Mouse (Mus musculus) limb, embryonic 14.5 days (tissue): ENCODE measurements around the gene Susd3. TPM values are rescaled to one million over a fixed set of nuclear protein-coding genes. Genes with fewer than 3 reads are reported as not detected.
A peak's percentile ranks its signal among the peaks of the same experiment; 100 is the strongest.

Experiments
- ATAC-seq: fragments of 200-750 bp; cut with Nextera tagmentation; 2 replicates; pipeline ENCODE4 v1.8.0; 2017; ENCODE audit warnings: low read depth, moderate number of reproducible peaks, moderate TSS enrichment; ENCODE audit not compliant: low FRiP score
- DNase-seq: peaks from one replicate; pipeline ENCODE4 v3.0.0-alpha.2; 2015; ENCODE audit warnings: low spot score
- H3K27ac ChIP-seq: fragments of 300-500 bp; sonication (generic); replicated peaks from 2 replicates; pipeline ENCODE4 v1.5.1; 2014; ENCODE audit warnings: low read depth, mild to moderate bottlenecking, low read length, moderate library complexity, mixed read lengths
- H3K27me3 ChIP-seq: fragments of 300-500 bp; sonication (generic); 2 replicates; pipeline ENCODE4 v1.6.1; 2014; ENCODE audit warnings: low read length, mixed read lengths; ENCODE audit not compliant: control insufficient read depth, insufficient read depth
- H3K36me3 ChIP-seq: fragments of 300-500 bp; sonication (generic); 2 replicates; pipeline ENCODE4 v1.6.1; 2014; ENCODE audit warnings: mild to moderate bottlenecking, low read length, moderate library complexity, mixed read lengths; ENCODE audit not compliant: control insufficient read depth, insufficient read depth
- H3K4me1 ChIP-seq: fragments of 300-500 bp; sonication (generic); 2 replicates; pipeline ENCODE4 v1.6.1; 2014; ENCODE audit warnings: antibody characterized with exemption, low read length, mixed read lengths; ENCODE audit not compliant: control insufficient read depth, insufficient read depth
- H3K4me2 ChIP-seq: fragments of 300-500 bp; sonication (generic); replicated peaks from 2 replicates; pipeline ENCODE4 v1.6.1; 2014; ENCODE audit warnings: low read depth, mild to moderate bottlenecking, low read length, moderate library complexity; ENCODE audit not compliant: severe bottlenecking
- H3K4me3 ChIP-seq: fragments of 300-500 bp; sonication (generic); replicated peaks from 2 replicates; pipeline ENCODE4 v1.5.1; 2014; ENCODE audit warnings: low read length
- H3K9ac ChIP-seq: fragments of 300-500 bp; sonication (generic); 2 replicates; pipeline ENCODE4 v1.6.1; 2014; ENCODE audit warnings: mild to moderate bottlenecking, low read depth, low read length, moderate library complexity; ENCODE audit not compliant: severe bottlenecking
- H3K9me3 ChIP-seq: fragments of 300-500 bp; sonication (generic); 2 replicates; pipeline ENCODE4 v1.6.1; 2016; ENCODE audit warnings: low read length; ENCODE audit not compliant: control insufficient read depth
- POLR2A ChIP-seq: fragments of 200-500 bp; IDR thresholded peaks from 2 replicates; pipeline ENCODE4 v1.8.0; 2012; ENCODE audit warnings: inconsistent platforms, mild to moderate bottlenecking, moderate library complexity, borderline replicate concordance; ENCODE audit not compliant: insufficient read depth, insufficient read length; ENCODE audit errors: extremely low read depth
- WGBS: fragments of 180-500 bp; shearing (Covaris S2); extraction: QIAGEN DNeasy Blood & Tissue Kit; methylation state at CpG from one replicate; pipeline ENCODE4 v1.1.7; 2014; 5-methylcytosine and 5-hydroxymethylcytosine counted together
- polyA plus RNA-seq, 2 experiments: library from polyadenylated mRNA; depleted of rRNA in 1 of 2; stranded (reverse) in 1 of 2; unstranded in 1 of 2; fragments of >200 nt; fragmentation: Nextera tagmentation in 1 of 2; extraction: Ambion mirVana in 1 of 2; gene quantifications; 2 replicates each; pipeline versions ENCODE4 v1.2.1 to v1.2.3; 2012 to 2014

The Susd3 gene
- polyA plus RNA-seq, 2 experiments: 2.2 to 2.6 TPM

DNA sequence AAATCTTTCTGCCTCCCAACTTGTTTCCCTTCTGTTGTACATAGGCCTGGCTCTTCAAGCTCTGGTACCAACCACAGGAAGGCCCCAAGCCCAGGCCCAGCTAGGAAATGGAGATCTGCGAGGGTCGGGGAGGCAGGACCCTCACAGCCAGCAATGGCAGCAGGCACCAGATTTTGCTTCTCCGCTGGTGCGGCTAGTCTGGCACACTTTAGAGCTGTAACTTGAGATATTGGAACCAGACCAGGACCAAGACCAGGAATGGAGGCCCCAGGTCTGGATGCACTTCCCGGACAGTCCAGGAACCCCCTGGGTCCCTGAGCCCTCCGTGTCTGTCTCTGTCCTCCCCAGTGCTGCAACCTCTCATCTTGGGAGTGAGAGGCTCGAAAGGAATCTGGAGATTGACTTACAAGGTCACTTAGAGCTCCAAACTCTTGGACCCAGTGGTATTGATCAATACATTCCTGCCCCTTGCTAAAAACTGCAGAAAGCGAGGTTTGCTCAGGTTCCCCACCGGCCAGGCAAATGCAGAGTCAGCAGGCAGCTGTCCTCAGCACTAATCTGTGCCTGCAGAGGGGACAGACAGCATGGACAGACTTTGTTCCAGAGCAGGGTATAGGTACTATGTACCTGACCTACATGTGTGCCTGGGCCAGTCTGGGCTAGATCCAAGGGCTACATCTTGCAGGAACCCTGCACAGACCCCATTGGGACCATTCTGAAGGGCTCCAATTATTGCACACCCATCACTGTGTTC, 31.5 kb downstream of the Susd3 start:
- H3K4me2 ChIP-seq: peak overlapping the region; percentile 55
- DNase-seq (no peak), ATAC-seq (no peak)
- peak overlapping the region; percentile 63 for H3K27ac ChIP-seq
- H3K9me3 ChIP-seq: no peaks in the 10 kb centered on the region
- WGBS: 38% methylated on average over 9 of the region's 9 CpGs
- H3K4me3 ChIP-seq: no peak overlapping the region
- TF ChIP-seq POLR2A: no peak
- H3K9ac ChIP-seq: no peak overlapping the region
- peaks cover 23% of the 10 kb centered on the region for H3K4me1 ChIP-seq
- no peaks in the 10 kb centered on the region for H3K27me3 ChIP-seq
- no peaks in the 10 kb centered on the region for H3K36me3 ChIP-seq

DNA sequence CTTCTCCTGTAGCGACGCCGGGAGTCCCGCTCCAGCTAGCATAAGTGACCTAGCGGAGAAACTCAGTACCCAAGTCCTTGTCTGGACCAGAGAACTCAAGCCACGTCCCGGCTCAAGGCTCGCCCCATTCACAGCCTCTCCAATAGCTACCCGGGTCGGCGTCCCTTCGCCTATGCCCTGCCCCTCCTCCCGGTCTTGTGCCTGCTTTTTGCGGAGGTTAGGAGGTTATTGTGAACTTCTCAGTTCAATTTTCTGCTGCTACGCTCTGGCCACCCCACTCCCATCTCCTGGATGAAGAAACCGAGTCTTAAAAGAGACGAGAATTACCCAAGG, 32.3 kb downstream of the Susd3 start:
- no peaks in the 10 kb centered on the region for H3K36me3 ChIP-seq
- peaks cover 23% of the 10 kb centered on the region for H3K4me1 ChIP-seq
- DNase-seq: no peak
- H3K4me2 ChIP-seq: peak overlapping the region; percentile 55
- no peaks in the 10 kb centered on the region for H3K27me3 ChIP-seq
- WGBS: under 1% methylated on average over 17 of the region's 17 CpGs
- peak overlapping the region; percentile 85 for H3K9ac ChIP-seq
- no peaks in the 10 kb centered on the region for H3K9me3 ChIP-seq
- peak; percentile 63 for ATAC-seq
- peak overlapping the region; percentile 91 for H3K4me3 ChIP-seq
- peak overlapping the region; percentile 67 for H3K27ac ChIP-seq
- TF ChIP-seq POLR2A: no peak

DNA sequence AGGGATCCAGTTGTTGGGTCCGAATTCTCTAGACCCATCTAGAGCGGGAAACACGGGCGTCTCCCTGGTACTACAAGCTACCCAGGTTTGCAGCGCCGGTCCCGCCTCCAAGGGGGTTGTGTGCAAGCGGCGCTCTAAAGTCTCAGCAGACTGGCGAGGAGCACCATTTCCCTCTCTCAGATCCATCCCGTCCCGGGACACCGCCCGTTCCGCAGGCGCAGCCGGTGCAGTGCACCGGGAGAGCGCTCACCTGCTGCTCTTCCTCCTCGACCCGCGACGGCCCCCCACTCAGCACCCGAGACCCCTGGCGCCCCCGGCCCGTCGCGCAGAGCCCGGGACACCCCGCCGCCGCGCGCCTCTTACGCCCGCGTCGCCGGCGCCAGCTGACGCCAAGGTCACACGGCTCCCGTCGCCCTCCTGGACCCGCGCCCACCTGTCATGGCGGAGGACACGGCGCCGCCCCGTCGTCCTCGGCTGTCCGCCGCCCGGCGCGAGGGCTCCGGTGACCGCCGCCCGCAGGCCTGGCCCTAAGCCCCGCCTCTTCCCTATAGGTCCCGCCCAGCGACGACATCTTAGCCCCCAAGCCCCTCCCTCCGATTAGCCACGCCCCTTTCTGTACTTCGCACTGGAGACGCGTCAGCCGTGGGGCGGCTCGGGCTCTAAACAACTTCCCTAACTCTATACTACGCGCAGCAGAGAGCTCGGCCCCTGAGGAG, 32.8 kb downstream of the Susd3 start, which contains the start of gene Card19:
Gene Card19, minus strand, starts transcription at position 534 of the 716 bp plus-strand sequence.
- Histone ChIP-seq H3K27ac (peak within 1 kb of the TSS; percentile 67), H3K4me2 (peak within 1 kb of the TSS; percentile 55), H3K4me1 (peaks cover 23% of the 10 kb centered on the region), H3K9me3 (no peaks in the 10 kb centered on the region), H3K27me3 (no peaks in the 10 kb centered on the region), H3K4me3 (peak within 1 kb of the TSS; percentile 91), H3K36me3 (no peaks in the 10 kb centered on the region), H3K9ac (peak within 1 kb of the TSS; percentile 85)
- ATAC-seq: peak; percentile 94
- DNase-seq: peak; percentile 96
- 0 out of 2 replicates have a peak, but pooled peaks have one; percentile 8 for TF ChIP-seq POLR2A
- 1% methylated on average over 66 of the region's 78 CpGs for WGBS

DNA sequence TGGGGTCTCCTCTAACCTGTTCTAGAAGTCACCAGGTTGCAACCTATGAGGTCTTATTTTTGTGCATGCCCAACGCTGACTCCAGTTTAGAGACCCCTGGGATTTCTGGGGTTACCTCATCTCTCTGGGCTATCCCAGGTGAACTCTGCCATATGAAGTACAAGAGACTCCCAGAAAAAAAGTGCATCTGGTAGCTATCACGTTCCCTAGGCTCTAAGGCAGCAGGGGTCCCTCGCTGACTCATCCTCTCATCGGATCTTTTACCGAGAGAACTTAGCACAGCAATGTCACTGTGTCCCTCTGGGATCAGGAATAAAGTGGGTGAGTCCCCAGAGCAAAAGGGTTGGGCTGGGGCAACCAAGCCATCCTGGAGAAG, 33.4 kb downstream of the Susd3 start:
- no peak overlapping the region for H3K27ac ChIP-seq
- peak overlapping the region; percentile 55 for H3K4me2 ChIP-seq
- H3K27me3 ChIP-seq: no peaks in the 10 kb centered on the region
- H3K36me3 ChIP-seq: no peaks in the 10 kb centered on the region
- ATAC-seq: no peak
- no peaks in the 10 kb centered on the region for H3K9me3 ChIP-seq
- H3K9ac ChIP-seq: peak overlapping the region; percentile 85
- H3K4me3 ChIP-seq: peak overlapping the region; percentile 91
- no peak for TF ChIP-seq POLR2A
- H3K4me1 ChIP-seq: peaks cover 23% of the 10 kb centered on the region
- 9% methylated on average over 5 of the region's 5 CpGs for WGBS
- no peak for DNase-seq

DNA sequence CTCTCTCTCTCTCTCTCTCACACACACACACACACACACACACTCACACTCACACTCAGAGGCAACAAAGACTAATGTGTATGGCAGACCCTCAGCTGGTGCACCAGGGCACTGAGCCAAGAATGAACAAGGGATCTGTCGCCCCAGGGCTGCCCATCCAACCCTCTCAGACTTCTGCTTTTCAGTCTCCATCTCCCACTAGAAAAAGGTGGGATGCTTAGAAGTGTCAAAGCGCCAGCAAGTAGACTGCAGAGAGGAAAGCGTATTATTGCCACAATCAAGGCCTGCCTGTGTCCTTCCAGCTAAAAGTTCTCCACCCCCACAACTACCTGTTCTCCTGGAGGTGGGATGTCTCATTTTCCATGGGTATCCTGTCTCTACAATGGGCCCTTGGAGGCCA, 34.1 kb downstream of the Susd3 start:
- WGBS: 79% methylated on average over 3 of the region's 3 CpGs
- no peaks in the 10 kb centered on the region for H3K9me3 ChIP-seq
- H3K4me2 ChIP-seq: peak overlapping the region; percentile 55
- TF ChIP-seq POLR2A: no peak
- DNase-seq (no peak), ATAC-seq (no peak)
- no peaks in the 10 kb centered on the region for H3K27me3 ChIP-seq
- H3K27ac ChIP-seq: no peak overlapping the region
- H3K4me1 ChIP-seq: peaks cover 23% of the 10 kb centered on the region
- no peaks in the 10 kb centered on the region for H3K36me3 ChIP-seq
- H3K9ac ChIP-seq: no peak overlapping the region
- peak overlapping the region; percentile 91; the same call in 1 of the 2 replicates for H3K4me3 ChIP-seq
